Comparison of ENCODE assay signal across 11 mouse cellular contexts in genomic region chr11:5390969-5391831, GRCm38 (mm10). TPM values are rescaled to one million over a fixed set of nuclear protein-coding genes. Genes with fewer than 3 reads are reported as not detected.
DNase-seq lines count a peak whose midpoint lies in the region; ATAC-seq lines count a peak whose summit lies in the region.
"Had no signal": no experiment of that assay in that cellular context is flagged by ENCODE, and none has a peak within 500 bp of the region (broad histone marks: within the 10 kb centered on the region; RNA-seq: fewer than 3 reads in every experiment).

No protein-coding gene starts in this region.

- no peaks in the 10 kb centered on the region for H3K27me3 ChIP-seq in liver, embryonic 15.5 days
- no peaks in the 10 kb centered on the region for H3K27me3 ChIP-seq in liver, embryonic 12.5 days (replicated peaks)
- H3K27me3 ChIP-seq in forebrain, embryonic 14.5 days (replicated peaks; ENCODE audit: control insufficient read depth, insufficient read depth, low read length), result no peaks in the 10 kb centered on the region
- no peaks in the 10 kb centered on the region for H3K27me3 ChIP-seq in limb, embryonic 10.5 days (ENCODE audit: low read depth, poor library complexity, severe bottlenecking)
- no peaks in the 10 kb centered on the region for H3K27me3 ChIP-seq in neural tube, embryonic 14.5 days (ENCODE audit: control insufficient read depth, insufficient read depth, low read length)
- H3K27me3 ChIP-seq: embryonic facial prominence, embryonic 13.5 days had no signal

- DNase-seq in forebrain, embryonic 14.5 days (ENCODE audit: low spot score), result peak; percentile 67
- peak; percentile 29 for DNase-seq in limb, embryonic 10.5 days (ENCODE audit: low spot score)
- DNase-seq in thymus, postnatal 14 days, result no peak
- DNase-seq in lung, adult 18-20 months, result no peak
- DNase-seq in heart, adult 18-20 months, result no peak
- DNase-seq: cerebellum, adult 9-10 months; thymus, postnatal 36 days had no signal

- no peaks in the 10 kb centered on the region for H3K36me3 ChIP-seq in liver, embryonic 15.5 days (replicated peaks)
- no peaks in the 10 kb centered on the region for H3K36me3 ChIP-seq in liver, embryonic 12.5 days
- no peaks in the 10 kb centered on the region for H3K36me3 ChIP-seq in forebrain, embryonic 14.5 days (ENCODE audit: control insufficient read depth, insufficient read depth, low read length)
- H3K36me3 ChIP-seq in limb, embryonic 10.5 days, result no peaks in the 10 kb centered on the region
- no peaks in the 10 kb centered on the region for H3K36me3 ChIP-seq in neural tube, embryonic 14.5 days (ENCODE audit: control insufficient read depth, insufficient read depth, low read length)
- H3K36me3 ChIP-seq: embryonic facial prominence, embryonic 13.5 days had no signal

- 27% methylated on average over 4 of the region's 4 CpGs for WGBS in liver, embryonic 15.5 days (ENCODE audit: insufficient replicate concordance)
- 32% methylated on average over 4 of the region's 4 CpGs for WGBS in liver, embryonic 12.5 days (ENCODE audit: insufficient replicate concordance)
- WGBS in forebrain, embryonic 14.5 days, result 4% methylated on average over 4 of the region's 4 CpGs
- WGBS in limb, embryonic 10.5 days, result 33% methylated on average over 4 of the region's 4 CpGs
- 4% methylated on average over 4 of the region's 4 CpGs for WGBS in neural tube, embryonic 14.5 days

- no peaks in the 10 kb centered on the region for H3K9me3 ChIP-seq in liver, embryonic 15.5 days (replicated peaks)
- no peaks in the 10 kb centered on the region for H3K9me3 ChIP-seq in liver, embryonic 12.5 days (replicated peaks)
- no peaks in the 10 kb centered on the region for H3K9me3 ChIP-seq in forebrain, embryonic 14.5 days (replicated peaks; ENCODE audit: control insufficient read depth, low read length)
- H3K9me3 ChIP-seq in limb, embryonic 10.5 days (replicated peaks), result no peaks in the 10 kb centered on the region
- no peaks in the 10 kb centered on the region for H3K9me3 ChIP-seq in neural tube, embryonic 14.5 days (ENCODE audit: control insufficient read depth, low read length)
- H3K9me3 ChIP-seq: embryonic facial prominence, embryonic 13.5 days had no signal

- 0 out of 2 replicates have a peak, but pooled peaks have one; percentile 18 for ATAC-seq in liver, embryonic 15.5 days (ENCODE audit: insufficient read depth)
- no peak for ATAC-seq in liver, embryonic 12.5 days
- peak; percentile 68; the same call in 1 of the 2 replicates for ATAC-seq in forebrain, embryonic 14.5 days
- ATAC-seq in neural tube, embryonic 14.5 days (ENCODE audit: low read depth), result peak; percentile 61

- H3K4me1 ChIP-seq in liver, embryonic 15.5 days (replicated peaks), result peaks cover 3% of the 10 kb centered on the region; the same call in 1 of the 2 replicates
- H3K4me1 ChIP-seq in liver, embryonic 12.5 days, result peaks cover 4% of the 10 kb centered on the region; the same call in 1 of the 2 replicates
- H3K4me1 ChIP-seq in forebrain, embryonic 14.5 days (ENCODE audit: control insufficient read depth, insufficient read depth, low read length), result peaks cover 15% of the 10 kb centered on the region
- H3K4me1 ChIP-seq in limb, embryonic 10.5 days, result peaks cover 17% of the 10 kb centered on the region
- peaks cover 8% of the 10 kb centered on the region; the same call in 1 of the 2 replicates for H3K4me1 ChIP-seq in neural tube, embryonic 14.5 days (ENCODE audit: control insufficient read depth, insufficient read depth, low read length)

- H3K27ac ChIP-seq in liver, embryonic 15.5 days (replicated peaks), result no peak overlapping the region
- H3K27ac ChIP-seq in liver, embryonic 12.5 days, result no peak overlapping the region
- H3K27ac ChIP-seq in forebrain, embryonic 14.5 days (ENCODE audit: low read depth, low read length), result no peak overlapping the region
- H3K27ac ChIP-seq in limb, embryonic 10.5 days, result peak overlapping the region; percentile 39; the same call in 1 of the 2 replicates
- no peak overlapping the region; the same call in 1 of the 2 replicates for H3K27ac ChIP-seq in neural tube, embryonic 14.5 days (ENCODE audit: low read depth, low read length)
- H3K27ac ChIP-seq: embryonic facial prominence, embryonic 13.5 days had no signal

- H3K4me2 ChIP-seq in liver, embryonic 15.5 days, result no peak overlapping the region
- H3K4me2 ChIP-seq in liver, embryonic 12.5 days, result no peak overlapping the region
- no peak overlapping the region for H3K4me2 ChIP-seq in forebrain, embryonic 14.5 days (ENCODE audit: low read length)
- H3K4me2 ChIP-seq in neural tube, embryonic 14.5 days (ENCODE audit: low read depth, low read length), result no peak overlapping the region; the same call in 1 of the 2 replicates
- H3K4me2 ChIP-seq: embryonic facial prominence, embryonic 13.5 days had no signal

- H3K4me3 ChIP-seq in liver, embryonic 15.5 days (replicated peaks), result no peak overlapping the region
- H3K4me3 ChIP-seq in liver, embryonic 12.5 days, result no peak overlapping the region
- no peak overlapping the region for H3K4me3 ChIP-seq in forebrain, embryonic 14.5 days (ENCODE audit: low read depth, low read length)
- H3K4me3 ChIP-seq in limb, embryonic 10.5 days, result no peak overlapping the region
- H3K4me3 ChIP-seq in neural tube, embryonic 14.5 days (ENCODE audit: low read depth, low read length), result no peak overlapping the region
- H3K4me3 ChIP-seq: embryonic facial prominence, embryonic 13.5 days had no signal

- no peak overlapping the region for H3K9ac ChIP-seq in liver, embryonic 15.5 days
- no peak overlapping the region for H3K9ac ChIP-seq in liver, embryonic 12.5 days
- H3K9ac ChIP-seq in forebrain, embryonic 14.5 days (ENCODE audit: low read length), result no peak overlapping the region
- H3K9ac ChIP-seq in neural tube, embryonic 14.5 days (replicated peaks; ENCODE audit: low read depth, low read length), result no peak overlapping the region
- H3K9ac ChIP-seq: embryonic facial prominence, embryonic 13.5 days had no signal

RNA-seq across cellular contexts. Expression of gene Znrf3, which starts 53.4 kb away (rescaled TPM):
- 2.8 and 3.0 TPM in 2 replicates for polyA plus RNA-seq in liver, embryonic 15.5 days (2015; fragmentation: Nextera tagmentation; extraction: Ambion mirVana)
- polyA plus RNA-seq in liver, embryonic 12.5 days (2016; fragmentation: Nextera tagmentation; extraction: Ambion mirVana), result 5.0 and 5.4 TPM in 2 replicates
- polyA plus RNA-seq in forebrain, embryonic 14.5 days (2014; fragmentation: Nextera tagmentation; extraction: Ambion mirVana), result 4.9 and 5.8 TPM in 2 replicates
- 12.8 and 12.9 TPM in 2 replicates for polyA plus RNA-seq in limb, embryonic 10.5 days (2016; fragmentation: Nextera tagmentation; extraction: Ambion mirVana)
- polyA plus RNA-seq in neural tube, embryonic 14.5 days (2014; fragmentation: Nextera tagmentation; extraction: Ambion mirVana), result 7.4 and 9.6 TPM in 2 replicates
- 1 to 10 TPM; 7.3 to 7.5 TPM for total RNA-seq in heart, adult 18-20 months (2021)

Comparison
In these comparisons a context has a peak if more than half of its experiments do, and no peak if none do; other contexts are left out.
1. DNase-seq: peak in forebrain, embryonic 14.5 days (single experiment) and limb, embryonic 10.5 days (single experiment); none in thymus, postnatal 14 days (single experiment), lung, adult 18-20 months (0 of 2) and heart, adult 18-20 months (0 of 2).